Mouse (Mus musculus): ENCODE results near the gene Rpl6.
A peak's percentile ranks its signal among the peaks of the same experiment; 100 is the strongest.
"Not testable (repeated sequence)": the region's sequence is repeated elsewhere in the genome, so short reads cannot be mapped to it uniquely, and the experiment has no call there.

The Rpl6 gene

GRCm38 (mm10) chr5:121224856-121225255, 20.6 kb downstream of the Rpl6 start:
- no peak for DNase-seq (ENCODE audit: low read depth, low spot score)

GRCm38 (mm10) chr5:121225854-121226253, 21.6 kb downstream of the Rpl6 start:
- DNase-seq (ENCODE audit: low read depth, low spot score): no peak

- no peak for DNase-seq (ENCODE audit: low read depth, low spot score)
These were observed 22.1 kb downstream of the Rpl6 start for GRCm38 (mm10) chr5:121226406-121226805.

- DNase-seq (ENCODE audit: low read depth, low spot score): no peak
These were observed 22.6 kb downstream of the Rpl6 start for GRCm38 (mm10) chr5:121226845-121227244.

GRCm38 (mm10) chr5:121227330-121227729, 23.0 kb downstream of the Rpl6 start:
- DNase-seq (ENCODE audit: low read depth, low spot score): not testable (repeated sequence)

GRCm38 (mm10) chr5:121229182-121229581, 24.9 kb downstream of the Rpl6 start:
- no peak for DNase-seq (ENCODE audit: low read depth, low spot score)

- no peak for DNase-seq (ENCODE audit: low read depth, low spot score)
These were observed 26.5 kb downstream of the Rpl6 start for GRCm38 (mm10) chr5:121230811-121231210.

GRCm38 (mm10) chr5:121232789-121233188, 28.5 kb downstream of the Rpl6 start:
- DNase-seq (ENCODE audit: low read depth, low spot score): no peak

GRCm38 (mm10) chr5:121233726-121234125, 29.4 kb downstream of the Rpl6 start:
- DNase-seq (ENCODE audit: low read depth, low spot score): no peak

GRCm38 (mm10) chr5:121236171-121236570, 31.9 kb downstream of the Rpl6 start:
- DNase-seq (ENCODE audit: low read depth, low spot score): peak; percentile 89

- DNase-seq (ENCODE audit: low read depth, low spot score): no peak
These were observed 33.9 kb downstream of the Rpl6 start for GRCm38 (mm10) chr5:121238208-121238607.

- DNase-seq (ENCODE audit: low read depth, low spot score): no peak
These were observed 35.6 kb downstream of the Rpl6 start for GRCm38 (mm10) chr5:121239846-121240245.

GRCm38 (mm10) chr5:121241182-121241581, 36.9 kb downstream of the Rpl6 start:
- DNase-seq (ENCODE audit: low read depth, low spot score): no peak

- no peak for DNase-seq (ENCODE audit: low read depth, low spot score)
These were observed 38.0 kb downstream of the Rpl6 start for GRCm38 (mm10) chr5:121242261-121242660.

- DNase-seq (ENCODE audit: low read depth, low spot score): peak; percentile 81
These were observed 38.4 kb downstream of the Rpl6 start for GRCm38 (mm10) chr5:121242701-121243100.

GRCm38 (mm10) chr5:121243676-121244364, 39.5 kb downstream of the Rpl6 start:
- DNase-seq (ENCODE audit: low read depth, low spot score): no peak

GRCm38 (mm10) chr5:121244365-121244731, 40.1 kb downstream of the Rpl6 start:
- DNase-seq (ENCODE audit: low read depth, low spot score): no peak

- no peak for DNase-seq (ENCODE audit: low read depth, low spot score)
These were observed 40.9 kb downstream of the Rpl6 start for GRCm38 (mm10) chr5:121245201-121245600.

- DNase-seq (ENCODE audit: low read depth, low spot score): no peak
These were observed 44.6 kb downstream of the Rpl6 start for GRCm38 (mm10) chr5:121248766-121249394.

GRCm38 (mm10) chr5:121249693-121250092, 45.4 kb downstream of the Rpl6 start:
- DNase-seq (ENCODE audit: low read depth, low spot score): no peak

GRCm38 (mm10) chr5:121251813-121252212, 47.5 kb downstream of the Rpl6 start:
- no peak for DNase-seq (ENCODE audit: low read depth, low spot score)

- no peak for DNase-seq (ENCODE audit: low read depth, low spot score)
These were observed 49.7 kb downstream of the Rpl6 start for GRCm38 (mm10) chr5:121253816-121254497.

- no peak for DNase-seq (ENCODE audit: low read depth, low spot score)
These were observed 50.7 kb downstream of the Rpl6 start for GRCm38 (mm10) chr5:121254977-121255376.
